Mouse (Mus musculus) bone marrow, adult 2 months (tissue): ENCODE data around the gene Prx. TPM values are rescaled to one million over a fixed set of nuclear protein-coding genes. Genes with fewer than 3 reads are reported as not detected.
A peak's percentile ranks its signal among the peaks of the same experiment; 100 is the strongest.

ENCODE experiments used
- H3K27ac ChIP-seq: fragments of 200-500 bp; 2 replicates; pipeline ENCODE4 v1.5.1; 2012; ENCODE audit warnings: low read depth, mild to moderate bottlenecking, control low read depth, inconsistent platforms, low read length; ENCODE audit not compliant: control insufficient read depth, poor library complexity, insufficient read depth
- H3K4me1 ChIP-seq: fragments of 200-500 bp; 2 replicates; pipeline ENCODE4 v1.6.1; 2011; ENCODE audit warnings: low read length; ENCODE audit not compliant: control insufficient read depth, insufficient read depth
- H3K4me3 ChIP-seq: fragments of 200-500 bp; replicated peaks from 2 replicates; pipeline ENCODE3; 2011; ENCODE audit warnings: mild to moderate bottlenecking, low read depth, low read length, control low read depth; ENCODE audit not compliant: control insufficient read depth
- CTCF ChIP-seq: fragments of 200-500 bp; IDR thresholded peaks from 2 replicates; pipeline ENCODE4 v1.5.1; 2011; ENCODE audit warnings: low read length, control low read depth; ENCODE audit not compliant: control insufficient read depth, insufficient read depth
- POLR2A ChIP-seq: fragments of 200-500 bp; IDR thresholded peaks from 2 replicates; pipeline ENCODE4 v1.6.1; 2011; ENCODE audit warnings: low read depth, mild to moderate bottlenecking, control low read depth, low read length, borderline replicate concordance; ENCODE audit not compliant: control insufficient read depth
- WGBS: fragments of 180-500 bp; shearing (Covaris S2); methylation state at CpG from one replicate; pipeline ENCODE4 v1.1.7; 2018; 5-methylcytosine and 5-hydroxymethylcytosine counted together
- polyA plus RNA-seq: library from polyadenylated mRNA; stranded (reverse); fragments of >200 nt; gene quantifications from 2 replicates; pipeline ENCODE4 v1.2.4, GENCODE M21; 2011; ENCODE audit warnings: low replicate concordance; ENCODE audit not compliant: missing spikeins, insufficient read depth, insufficient read length

Gene Prx
- polyA plus RNA-seq, 1 experiment, result 3.4 TPM

DNA sequence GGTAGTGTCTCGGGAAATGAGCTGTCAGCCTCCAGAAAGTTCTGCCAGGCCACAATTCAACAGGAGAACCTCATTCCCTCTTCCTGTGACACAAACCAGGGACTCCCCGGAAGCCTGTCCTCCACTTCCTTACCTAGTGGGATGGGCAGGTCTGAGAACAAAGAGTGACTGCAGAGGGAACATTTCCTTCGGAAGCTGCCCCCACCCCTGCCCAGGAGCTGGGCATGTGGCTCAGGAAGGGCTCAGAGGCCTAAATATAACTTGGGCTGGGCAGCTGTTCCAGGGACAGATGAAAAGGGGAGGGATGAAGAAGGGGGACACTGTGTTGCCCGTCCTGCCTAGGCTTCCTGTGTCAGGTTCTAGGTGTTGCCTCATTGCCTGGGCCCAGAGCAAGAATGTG, 2.5 kb downstream of the Prx start:
- Histone ChIP-seq H3K4me1 (no peaks in the 10 kb centered on the region), H3K4me3 (no peak overlapping the region), H3K27ac (no peak overlapping the region)
- TF ChIP-seq CTCF, result no peak
- WGBS, result 60% methylated on average over 4 of the region's 4 CpGs

DNA sequence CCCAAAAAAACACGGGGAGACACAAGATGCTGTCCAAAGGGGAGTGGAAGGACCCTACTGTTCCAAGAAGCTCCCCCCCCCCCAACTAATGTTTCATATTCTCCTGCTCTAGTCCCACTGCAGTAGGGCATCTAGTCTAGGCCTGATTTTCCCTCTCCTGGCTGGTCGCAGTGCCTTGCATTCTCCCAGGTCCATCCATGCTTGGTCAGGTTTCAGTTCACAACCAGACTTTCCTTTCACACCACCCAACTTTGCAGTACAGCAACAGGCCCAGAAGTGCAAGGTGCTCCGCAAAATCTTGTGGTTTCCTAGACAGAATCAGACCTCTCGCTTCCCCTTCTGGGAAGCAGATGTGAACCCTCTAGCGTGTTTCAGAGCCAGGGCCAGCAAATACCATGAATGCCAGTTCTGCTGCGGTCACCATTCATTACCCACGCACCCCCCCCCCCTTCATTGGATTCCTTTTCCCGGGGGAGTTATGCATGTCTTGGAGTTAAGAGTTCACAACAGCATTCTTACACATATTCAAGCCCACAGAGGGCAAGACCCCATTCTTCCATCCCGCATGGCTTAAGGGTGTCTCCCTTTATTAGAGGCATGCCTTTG, 7.7 kb downstream of the Prx start:
- Histone ChIP-seq H3K4me3 (no peak overlapping the region), H3K27ac (no peak overlapping the region)
- TF ChIP-seq CTCF (no peak), POLR2A (no peak)

DNA sequence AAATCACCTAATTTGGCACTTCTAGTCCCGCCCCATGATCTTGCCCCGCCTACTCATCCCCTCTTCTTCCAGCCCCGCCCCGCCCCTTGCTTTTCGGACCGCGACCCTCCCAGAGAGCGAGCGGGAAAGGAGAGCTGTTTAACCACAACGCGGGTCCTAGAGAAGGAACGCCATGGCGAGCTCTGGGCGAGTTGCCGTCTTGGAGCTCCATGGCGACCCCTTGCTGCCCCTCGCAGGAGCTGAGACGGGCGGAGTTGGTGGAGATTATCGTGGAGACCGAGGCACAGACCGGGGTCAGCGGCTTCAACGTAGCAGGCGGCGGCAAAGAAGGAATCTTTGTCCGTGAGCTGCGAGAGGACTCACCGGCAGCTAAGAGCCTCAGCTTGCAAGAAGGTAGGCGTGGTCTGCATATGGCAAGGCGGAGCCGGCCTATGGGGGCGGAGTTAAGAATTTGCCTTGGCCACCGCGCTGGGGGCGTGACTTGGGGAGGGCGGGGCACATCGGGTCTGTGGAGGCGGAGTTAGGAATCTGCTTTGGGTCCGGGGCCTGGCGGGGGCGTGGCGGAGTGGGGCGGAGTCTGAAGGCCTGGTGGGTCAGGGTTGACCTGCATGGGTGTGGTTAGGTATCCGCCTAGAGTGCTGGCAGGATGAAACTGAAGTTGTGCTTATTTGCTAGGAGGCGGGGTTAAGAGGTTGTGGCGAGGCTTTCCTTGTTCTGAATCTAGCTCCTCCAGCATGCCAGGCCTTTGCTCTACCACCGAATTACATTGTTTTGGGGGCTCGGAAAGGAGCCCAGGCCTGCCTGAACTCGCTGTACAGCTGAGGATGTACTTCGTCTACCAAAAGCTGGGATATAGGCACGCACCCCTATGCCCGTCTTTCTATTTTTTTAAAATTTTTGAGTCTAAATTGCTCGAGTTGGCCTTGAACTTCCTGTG, 8.9 kb downstream of the Prx start:
- Histone ChIP-seq H3K27ac (peak overlapping the region; percentile 95), H3K4me3 (peak overlapping the region; percentile 63), H3K4me1 (peaks cover 2% of the 10 kb centered on the region; the same call in 1 of the 2 replicates)
- under 1% methylated on average over 54 of the region's 54 CpGs for WGBS
- TF ChIP-seq CTCF (no peak), POLR2A (peak; percentile 43)

More for the DNA sequence above, 7.7 kb downstream of the Prx start:
- H3K4me1 ChIP-seq, result peaks cover 2% of the 10 kb centered on the region; the same call in 1 of the 2 replicates
- 14% methylated on average over 9 of the region's 9 CpGs for WGBS

DNA sequence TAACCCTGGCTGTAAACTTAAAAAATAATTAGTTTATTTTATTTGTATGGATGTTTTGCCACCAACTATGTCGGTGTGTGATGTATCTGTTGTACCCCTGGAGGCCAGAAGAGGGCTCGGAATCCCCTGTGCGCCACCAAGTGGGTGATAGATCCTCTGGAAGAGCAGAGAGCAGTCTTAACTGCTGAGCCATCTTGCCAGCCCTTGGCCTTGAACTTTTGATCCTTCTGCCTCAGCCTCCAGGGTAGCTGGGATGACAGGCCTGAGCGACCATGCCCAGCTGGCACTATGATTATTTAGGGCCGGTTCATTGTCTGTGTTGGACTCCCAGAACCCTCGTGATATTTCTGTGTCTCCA, 9.5 kb downstream of the Prx start:
- WGBS, result 17% methylated on average over 6 of the region's 6 CpGs
- peak overlapping the region; percentile 90 for H3K27ac ChIP-seq
- TF ChIP-seq CTCF (peak; percentile 81), POLR2A (no peak)
- peaks cover 2% of the 10 kb centered on the region; the same call in 1 of the 2 replicates for H3K4me1 ChIP-seq
- no peak overlapping the region for H3K4me3 ChIP-seq

DNA sequence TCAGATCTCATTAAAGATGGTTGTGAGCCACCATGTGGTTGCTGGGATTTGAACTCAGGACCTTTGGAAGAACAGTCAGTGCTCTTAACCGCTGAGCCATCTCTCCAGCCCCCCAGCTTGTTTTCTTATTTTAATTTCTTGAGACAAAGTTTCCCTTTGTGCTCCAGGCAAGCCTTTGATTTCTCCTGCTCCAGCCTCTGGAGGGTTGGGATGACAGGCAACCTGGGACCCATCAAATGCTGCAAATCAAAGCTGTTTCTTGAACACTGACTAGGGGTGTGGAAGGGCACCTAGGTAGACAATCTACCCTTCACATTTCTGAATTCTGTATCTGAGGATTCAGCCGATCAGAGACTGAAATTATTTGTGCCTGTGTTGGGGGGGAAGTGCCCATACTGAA, 11.7 kb downstream of the Prx start:
- Histone ChIP-seq H3K4me1 (peaks cover 2% of the 10 kb centered on the region; the same call in 1 of the 2 replicates), H3K27ac (no peak overlapping the region), H3K4me3 (no peak overlapping the region)
- 81% methylated on average over 2 of the region's 2 CpGs for WGBS
- TF ChIP-seq CTCF (no peak), POLR2A (no peak)

DNA sequence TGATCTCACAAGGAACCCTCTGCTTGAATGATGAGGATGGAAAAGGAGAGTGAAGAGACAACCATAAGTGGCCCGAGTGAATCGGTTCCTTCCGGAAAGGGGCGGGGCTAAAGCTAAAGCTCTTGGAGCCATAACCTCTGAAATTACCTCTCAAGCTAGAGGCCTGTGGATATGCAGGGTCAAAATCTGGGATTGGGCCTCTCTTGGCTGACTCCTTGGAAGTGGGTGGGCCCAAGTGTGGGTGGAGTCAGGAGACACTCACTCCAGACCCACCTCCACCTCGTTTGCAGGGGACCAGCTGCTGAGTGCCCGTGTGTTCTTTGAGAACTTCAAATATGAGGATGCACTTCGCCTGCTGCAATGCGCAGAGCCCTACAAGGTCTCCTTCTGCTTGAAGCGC, 15.8 kb downstream of the Prx start:
- Histone ChIP-seq H3K27ac (no peak overlapping the region), H3K4me1 (no peaks in the 10 kb centered on the region), H3K4me3 (no peak overlapping the region)
- WGBS, result 83% methylated on average over 9 of the region's 9 CpGs
- no peak for TF ChIP-seq CTCF
- no peak for TF ChIP-seq POLR2A

DNA sequence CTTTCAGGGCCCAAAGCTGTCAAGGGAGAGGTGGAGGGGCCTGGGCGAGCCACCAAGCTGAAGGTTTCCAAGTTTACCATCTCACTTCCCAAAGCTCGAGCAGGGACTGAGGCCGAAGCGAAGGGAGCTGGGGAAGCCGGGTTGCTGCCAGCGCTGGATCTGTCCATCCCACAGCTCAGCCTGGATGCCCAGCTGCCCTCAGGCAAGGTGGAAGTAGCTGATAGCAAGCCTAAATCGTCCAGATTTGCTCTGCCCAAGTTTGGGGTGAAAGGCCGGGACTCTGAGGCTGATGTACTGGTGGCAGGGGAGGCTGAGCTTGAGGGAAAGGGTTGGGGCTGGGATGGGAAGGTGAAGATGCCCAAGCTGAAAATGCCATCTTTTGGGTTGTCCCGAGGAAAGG, 19.2 kb downstream of the Prx start:
- WGBS, result 76% methylated on average over 9 of the region's 9 CpGs
- Histone ChIP-seq H3K4me3 (no peak overlapping the region), H3K27ac (no peak overlapping the region), H3K4me1 (no peaks in the 10 kb centered on the region)
- TF ChIP-seq CTCF, result no peak
- no peak for TF ChIP-seq POLR2A

DNA sequence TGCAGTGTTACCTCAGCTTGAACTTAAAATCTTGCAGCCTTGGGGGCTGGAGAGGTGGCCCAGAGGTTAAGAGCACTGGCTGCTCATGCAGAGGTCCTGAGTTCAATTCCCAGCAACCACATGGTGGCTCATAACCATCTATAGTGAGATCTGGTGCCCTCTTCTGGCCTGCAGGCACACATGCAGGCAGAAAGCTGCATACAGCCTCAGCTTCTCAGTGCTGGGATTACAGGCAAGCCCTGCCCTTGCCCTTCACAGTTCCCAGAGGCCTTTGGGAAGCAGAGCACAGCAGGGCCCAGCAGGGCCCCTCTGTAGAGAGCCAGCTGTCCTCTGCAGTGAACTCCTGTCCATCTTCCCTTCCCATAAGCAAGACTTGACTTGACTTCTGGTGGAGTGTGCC, 21.0 kb downstream of the Prx start:
- no peak for TF ChIP-seq POLR2A
- no peak for TF ChIP-seq CTCF
- Histone ChIP-seq H3K27ac (no peak overlapping the region), H3K4me1 (no peaks in the 10 kb centered on the region), H3K4me3 (no peak overlapping the region)
